Mouse (Mus musculus) spleen, adult 2 months (tissue): ENCODE data around the gene Kcnq5. TPM values are rescaled to one million over a fixed set of nuclear protein-coding genes. Genes with fewer than 3 reads are reported as not detected.

Experiments
- DNase-seq, 2 experiments: peaks; one replicate each; pipeline versions ENCODE4 v3.0.0 to v3.0.0-alpha.2; 2012 to 2021; ENCODE audit warnings: low spot score in 2 of 2, low read depth in 1 of 2
- H3K27ac ChIP-seq: fragments of 200-500 bp; 2 replicates; pipeline ENCODE4 v1.5.1; 2012; ENCODE audit warnings: low read length, inconsistent platforms; ENCODE audit not compliant: insufficient read depth
- H3K27me3 ChIP-seq: fragments of 200-500 bp; 2 replicates; pipeline ENCODE4 v1.6.1; 2012; ENCODE audit warnings: mild to moderate bottlenecking, moderate library complexity, low read length, inconsistent platforms; ENCODE audit not compliant: control insufficient read depth, insufficient read depth
- H3K36me3 ChIP-seq: fragments of 200-500 bp; 2 replicates; pipeline ENCODE4 v1.6.1; 2012; ENCODE audit warnings: mild to moderate bottlenecking, low read length, inconsistent platforms; ENCODE audit not compliant: control insufficient read depth, insufficient read depth
- H3K4me1 ChIP-seq: fragments of 200-500 bp; 2 replicates; pipeline ENCODE4 v1.6.1; 2011; ENCODE audit warnings: inconsistent platforms; ENCODE audit not compliant: control insufficient read depth, insufficient read depth, insufficient read length
- H3K4me3 ChIP-seq: fragments of 200-500 bp; 2 replicates; pipeline ENCODE4 v1.5.1; 2011; ENCODE audit warnings: mild to moderate bottlenecking, inconsistent platforms; ENCODE audit not compliant: insufficient read depth, insufficient read length; ENCODE audit errors: extremely low read depth
- CTCF ChIP-seq: fragments of 200-500 bp; IDR thresholded peaks from 2 replicates; pipeline ENCODE4 v1.5.1; 2011; ENCODE audit warnings: mild to moderate bottlenecking, inconsistent platforms; ENCODE audit not compliant: insufficient read depth, insufficient read length, insufficient replicate concordance; ENCODE audit errors: extremely low read depth
- POLR2A ChIP-seq: fragments of 200-500 bp; IDR thresholded peaks from 2 replicates; pipeline ENCODE4 v1.6.1; 2011; ENCODE audit warnings: low read depth, low read length, inconsistent platforms
- WGBS: fragments of 180-500 bp; shearing (Covaris S2); methylation state at CpG from one replicate; pipeline ENCODE4 v1.1.7; 2018; 5-methylcytosine and 5-hydroxymethylcytosine counted together
- polyA plus RNA-seq: library from polyadenylated mRNA; depleted of rRNA; stranded (reverse); fragments of >200 nt; gene quantifications from 2 replicates; pipeline ENCODE4 v1.2.3, GENCODE M21; 2012

Gene Kcnq5
- polyA plus RNA-seq, 1 experiment: 0.68 TPM

- no peak for TF ChIP-seq CTCF
- TF ChIP-seq POLR2A: no peak
- H3K27ac ChIP-seq: no peak within 1 kb of the TSS
- H3K4me3 ChIP-seq: no peak within 1 kb of the TSS
- 83% methylated on average over 2 of the region's 2 CpGs for WGBS
- no peaks in the 10 kb centered on the region for H3K27me3 ChIP-seq
- no peak for DNase-seq
- no peaks in the 10 kb centered on the region for H3K36me3 ChIP-seq
- H3K4me1 ChIP-seq: no peaks in the 10 kb centered on the region
Measured at GRCm38 (mm10) chr1:21349341-21349740, 612.4 kb downstream of the Kcnq5 start, which contains the start of gene Khdc1a. Khdc1a (plus strand) TSS chr1:21349641.
